Comparison of ENCODE assay signal across 20 mouse cellular contexts in genomic region chr17:11515619-11516018, GRCm38 (mm10).
DNase-seq lines count a peak whose midpoint lies in the region; ATAC-seq lines count a peak whose summit lies in the region.
"Had no signal": no experiment of that assay in that cellular context is flagged by ENCODE, and none has a peak within 500 bp of the region (broad histone marks: within the 10 kb centered on the region; RNA-seq: fewer than 3 reads in every experiment).

No protein-coding gene starts in this region.

- intact Hi-C loops in heart, postnatal 25 days (cut with DNase I) = no loop called here
- intact Hi-C loops in gastrocnemius, postnatal 36 days (cut with DNase I) = no loop called here

- ATAC-seq in common myeloid progenitor, adult 5-6 weeks (replicated peaks; ENCODE audit: low read depth, poor library complexity, severe bottlenecking) = peak; percentile 69
- ATAC-seq in megakaryocyte progenitor cell, adult 5-6 weeks (replicated peaks; ENCODE audit: poor library complexity) = peak; percentile 60
- peak; percentile 70 for ATAC-seq in megakaryocyte-erythroid progenitor cell, adult 5-6 weeks (replicated peaks; ENCODE audit: low FRiP score, low TSS enrichment, poor library complexity, severe bottlenecking)
- ATAC-seq: activated CD4-positive, CD25-positive, alpha-beta regulatory T cell, adult 4 months; CD4-positive, CD25-positive, alpha-beta regulatory T cell, adult 4 months; Patski had no signal

- DNase-seq in heart, adult 11 months = peak; percentile 13
- no peak for DNase-seq in heart, postnatal 25 days (ENCODE audit: low spot score)
- DNase-seq in urinary bladder, postnatal 4 days (ENCODE audit: low spot score in 2 of 2) = no peak
- no peak for DNase-seq in gastrocnemius, postnatal 36 days
- DNase-seq in lung, postnatal 4 days = no peak
- DNase-seq: adrenal gland, adult 2 months; adrenal gland, adult 8-10 months; adrenal gland, postnatal 10 days; adrenal gland, postnatal 14 days; adrenal gland, postnatal 25 days; adrenal gland, postnatal 36 days; B cell, adult 2 months; cerebellum, adult 11 months; cerebellum, adult 11-12 months had no signal
